Mouse (Mus musculus) kidney, adult 2 months (tissue): ENCODE measurements around the gene Mad2l2. TPM values are rescaled to one million over a fixed set of nuclear protein-coding genes. Genes with fewer than 3 reads are reported as not detected.
A peak's percentile ranks its signal among the peaks of the same experiment; 100 is the strongest.

Experiments
- DNase-seq: peaks from one replicate; pipeline ENCODE4 v3.0.0; 2021
- H3K27ac ChIP-seq: fragments of 200-500 bp; 2 replicates; pipeline ENCODE4 v1.5.1; 2012; ENCODE audit warnings: low read depth, low read length, control low read depth, inconsistent platforms; ENCODE audit not compliant: insufficient read depth
- H3K27me3 ChIP-seq: fragments of 200-500 bp; replicated peaks from 2 replicates; pipeline ENCODE4 v1.6.1; 2012; ENCODE audit warnings: mild to moderate bottlenecking, moderate library complexity, low read length, inconsistent platforms; ENCODE audit not compliant: control insufficient read depth, insufficient read depth
- H3K36me3 ChIP-seq: fragments of 200-500 bp; 2 replicates; pipeline ENCODE4 v1.6.1; 2012; ENCODE audit warnings: mild to moderate bottlenecking, moderate library complexity, low read length, inconsistent platforms; ENCODE audit not compliant: control insufficient read depth, insufficient read depth
- H3K4me1 ChIP-seq: fragments of 200-500 bp; 2 replicates; pipeline ENCODE4 v1.6.1; 2011; ENCODE audit warnings: low read length; ENCODE audit not compliant: control insufficient read depth, insufficient read depth
- H3K4me3 ChIP-seq: fragments of 200-500 bp; 2 replicates; pipeline ENCODE4 v1.5.1; 2011; ENCODE audit warnings: mild to moderate bottlenecking, low read depth, low read length, control low read depth; ENCODE audit not compliant: insufficient read depth
- CTCF ChIP-seq: fragments of 200-500 bp; conservative IDR thresholded peaks from 2 replicates; pipeline ENCODE4 v1.5.1; 2011; ENCODE audit warnings: low read depth, mild to moderate bottlenecking, control low read depth, low read length, moderate library complexity, mixed read lengths; ENCODE audit not compliant: insufficient read depth, insufficient read length
- POLR2A ChIP-seq: fragments of 200-500 bp; IDR thresholded peaks from one replicate; pipeline ENCODE4 v1.6.1; 2011; ENCODE audit warnings: low read depth, low read length, control low read depth
- WGBS: fragments of 180-500 bp; shearing (Covaris S2); methylation state at CpG from one replicate; pipeline ENCODE4 v1.1.7; 2018; 5-methylcytosine and 5-hydroxymethylcytosine counted together
- polyA plus RNA-seq: library from polyadenylated mRNA; depleted of rRNA; stranded (reverse); fragments of >200 nt; gene quantifications from 2 replicates; pipeline ENCODE4 v1.2.3, GENCODE M21; 2012

Mad2l2 gene
- polyA plus RNA-seq, 1 experiment: 22.8 TPM

GRCm38 (mm10) chr4:148149540-148149939, 19.4 kb downstream of the Mad2l2 start:
- TF ChIP-seq POLR2A (no peak), CTCF (no peak)
- 53% methylated on average over 12 of the region's 12 CpGs for WGBS
- no peaks in the 10 kb centered on the region for H3K4me1 ChIP-seq
- H3K27ac ChIP-seq: no peak overlapping the region
- no peak overlapping the region for H3K4me3 ChIP-seq
- no peaks in the 10 kb centered on the region for H3K27me3 ChIP-seq
- DNase-seq: no peak
- no peaks in the 10 kb centered on the region for H3K36me3 ChIP-seq

- Histone ChIP-seq H3K4me3 (no peak overlapping the region), H3K36me3 (no peaks in the 10 kb centered on the region; the same call in 1 of the 2 replicates), H3K27ac (0 out of 2 replicates have a peak overlapping the region, but pooled peaks have one; percentile 1), H3K27me3 (no peaks in the 10 kb centered on the region), H3K4me1 (no peaks in the 10 kb centered on the region)
- no peak for DNase-seq
- WGBS: 68% methylated on average over 7 of the region's 7 CpGs
- TF ChIP-seq CTCF: no peak
- TF ChIP-seq POLR2A: no peak
Observed at GRCm38 (mm10) chr4:148150242-148150641, 20.1 kb downstream of the Mad2l2 start.

GRCm38 (mm10) chr4:148150953-148151266, 20.7 kb downstream of the Mad2l2 start:
- TF ChIP-seq CTCF: no peak
- no peak for TF ChIP-seq POLR2A
- Histone ChIP-seq H3K36me3 (no peaks in the 10 kb centered on the region; the same call in 1 of the 2 replicates), H3K27ac (no peak overlapping the region), H3K27me3 (no peaks in the 10 kb centered on the region), H3K4me1 (no peaks in the 10 kb centered on the region), H3K4me3 (0 out of 2 replicates have a peak overlapping the region, but pooled peaks have one; percentile 60)
- DNase-seq: no peak
- WGBS: 14% methylated on average over 3 of the region's 3 CpGs

- TF ChIP-seq POLR2A (no peak), CTCF (peak; percentile 67)
- peak; percentile 92 for DNase-seq
- under 1% methylated on average over 65 of the region's 67 CpGs for WGBS
Observed at GRCm38 (mm10) chr4:148151267-148152168, 21.3 kb downstream of the Mad2l2 start, which contains the start of gene Fbxo6. Gene Fbxo6 (minus strand): TSS chr4:148152140.

GRCm38 (mm10) chr4:148152547-148152946, 22.4 kb downstream of the Mad2l2 start:
- no peak for TF ChIP-seq CTCF
- TF ChIP-seq POLR2A: no peak
- H3K4me1 ChIP-seq: no peaks in the 10 kb centered on the region
- H3K27ac ChIP-seq: no peak overlapping the region
- H3K36me3 ChIP-seq: no peaks in the 10 kb centered on the region; the same call in 1 of the 2 replicates
- WGBS: 87% methylated on average over 5 of the region's 5 CpGs
- H3K4me3 ChIP-seq: no peak overlapping the region
- no peaks in the 10 kb centered on the region for H3K27me3 ChIP-seq
- DNase-seq: no peak

More at GRCm38 (mm10) chr4:148151267-148152168, 21.3 kb downstream of the Mad2l2 start, which contains the start of gene Fbxo6:
- Histone ChIP-seq H3K27me3 (no peaks in the 10 kb centered on the region), H3K36me3 (no peaks in the 10 kb centered on the region; the same call in 1 of the 2 replicates), H3K27ac (peak within 1 kb of the TSS; percentile 89), H3K4me3 (peak within 1 kb of the TSS; percentile 60), H3K4me1 (no peaks in the 10 kb centered on the region)

- WGBS: 92% methylated on average over 4 of the region's 4 CpGs
- Histone ChIP-seq H3K36me3 (no peaks in the 10 kb centered on the region; the same call in 1 of the 2 replicates), H3K27ac (no peak overlapping the region), H3K4me1 (peaks cover 5% of the 10 kb centered on the region; the same call in 1 of the 2 replicates), H3K27me3 (no peaks in the 10 kb centered on the region), H3K4me3 (no peak overlapping the region)
- TF ChIP-seq POLR2A: no peak
- TF ChIP-seq CTCF: no peak
- no peak for DNase-seq
Observed at GRCm38 (mm10) chr4:148154006-148154405, 23.8 kb downstream of the Mad2l2 start.

GRCm38 (mm10) chr4:148154982-148155381, 24.8 kb downstream of the Mad2l2 start:
- Histone ChIP-seq H3K27me3 (no peaks in the 10 kb centered on the region), H3K4me1 (peaks cover 5% of the 10 kb centered on the region; the same call in 1 of the 2 replicates), H3K27ac (no peak overlapping the region), H3K4me3 (no peak overlapping the region), H3K36me3 (no peaks in the 10 kb centered on the region; the same call in 1 of the 2 replicates)
- DNase-seq: peak; percentile 56
- no peak for TF ChIP-seq POLR2A
- TF ChIP-seq CTCF: peak; percentile 30; the same call in 1 of the 2 replicates
- 38% methylated on average over 3 of the region's 3 CpGs for WGBS
